Mouse (Mus musculus): ENCODE results near the gene Dzip1. TPM values are rescaled to one million over a fixed set of nuclear protein-coding genes. Genes with fewer than 3 reads are reported as not detected.

Dzip1 gene
- 10 to 100 TPM; 11.6 to 12.3 TPM for total RNA-seq (2021)
- long read RNA-seq, experiment 1, partial matches to known transcripts = 3 of 5 reads
- long read RNA-seq, experiment 1, other reads (novel, unspliced or antisense) = 2 of 5 reads
- long read RNA-seq, experiment 2 = 0 reads

- peak; percentile 46 to 56 for DNase-seq (ENCODE audit: low spot score in 2 of 2)
Observed at GRCm38 (mm10) chr14:118924673-118925615, at the start of gene Dzip1. Gene Dzip1, minus strand, starts transcription at chr14:118925460.

- no peak for DNase-seq (ENCODE audit: low spot score in 2 of 2)
Observed at GRCm38 (mm10) chr14:118972268-118972667, 47.0 kb upstream of the Dzip1 start.

GRCm38 (mm10) chr14:118967646-118968045 lies 42.4 kb upstream of the Dzip1 start:
- no peak for DNase-seq (ENCODE audit: low spot score in 2 of 2)

GRCm38 (mm10) chr14:118965356-118966000 lies 40.2 kb upstream of the Dzip1 start:
- no peak for DNase-seq (ENCODE audit: low spot score in 2 of 2)

GRCm38 (mm10) chr14:118958010-118958409 lies 32.8 kb upstream of the Dzip1 start:
- no peak for DNase-seq (ENCODE audit: low spot score in 2 of 2)

GRCm38 (mm10) chr14:118951912-118952583 lies 26.8 kb upstream of the Dzip1 start:
- DNase-seq (ENCODE audit: low spot score in 2 of 2) = no peak

- no peak for DNase-seq (ENCODE audit: low spot score in 2 of 2)
Observed at GRCm38 (mm10) chr14:118948841-118949240, 23.6 kb upstream of the Dzip1 start.

- no peak for DNase-seq (ENCODE audit: low spot score in 2 of 2)
Observed at GRCm38 (mm10) chr14:118944702-118945101, 19.4 kb upstream of the Dzip1 start.

- DNase-seq (ENCODE audit: low spot score in 2 of 2) = no peak
Observed at GRCm38 (mm10) chr14:118942076-118942475, 16.8 kb upstream of the Dzip1 start.

GRCm38 (mm10) chr14:118940796-118941495 lies 15.7 kb upstream of the Dzip1 start:
- DNase-seq (ENCODE audit: low spot score in 2 of 2) = no peak

GRCm38 (mm10) chr14:118938551-118938950 lies 13.3 kb upstream of the Dzip1 start:
- no peak for DNase-seq (ENCODE audit: low spot score in 2 of 2)

GRCm38 (mm10) chr14:118937533-118938492 lies 12.6 kb upstream of the Dzip1 start, which contains the start of gene Dnajc3:
Gene Dnajc3, plus strand, starts transcription at chr14:118937976.
- DNase-seq (ENCODE audit: low spot score in 2 of 2) = peak; percentile 98

GRCm38 (mm10) chr14:118936952-118937351 lies 11.7 kb upstream of the Dzip1 start:
- DNase-seq (ENCODE audit: low spot score in 2 of 2) = no peak

GRCm38 (mm10) chr14:118936236-118936635 lies 11.0 kb upstream of the Dzip1 start:
- no peak for DNase-seq (ENCODE audit: low spot score in 2 of 2)

- no peak for DNase-seq (ENCODE audit: low spot score in 2 of 2)
Observed at GRCm38 (mm10) chr14:118934686-118935085, 9.4 kb upstream of the Dzip1 start.

GRCm38 (mm10) chr14:118932956-118933355 lies 7.7 kb upstream of the Dzip1 start:
- DNase-seq (ENCODE audit: low spot score in 2 of 2) = no peak

GRCm38 (mm10) chr14:118931181-118931580 lies 5.9 kb upstream of the Dzip1 start:
- no peak for DNase-seq (ENCODE audit: low spot score in 2 of 2)

GRCm38 (mm10) chr14:118930777-118931176 lies 5.5 kb upstream of the Dzip1 start:
- DNase-seq (ENCODE audit: low spot score in 2 of 2) = no peak

GRCm38 (mm10) chr14:118929779-118930178 lies 4.5 kb upstream of the Dzip1 start:
- DNase-seq (ENCODE audit: low spot score in 2 of 2) = no peak

Data from adrenal gland, adult 18-20 months (tissue).